Mouse (Mus musculus): ENCODE data around the gene Lifr. TPM values are rescaled to one million over a fixed set of nuclear protein-coding genes. Genes with fewer than 3 reads are reported as not detected.

Lifr gene
- total RNA-seq (2014; rRNA removed; ENCODE audit: low replicate concordance) (24.0 and 34.9 TPM in 2 replicates), polyA plus RNA-seq (2015; fragmentation: Nextera tagmentation; extraction: Ambion mirVana) (14.9 and 15.1 TPM in 2 replicates)

DNA sequence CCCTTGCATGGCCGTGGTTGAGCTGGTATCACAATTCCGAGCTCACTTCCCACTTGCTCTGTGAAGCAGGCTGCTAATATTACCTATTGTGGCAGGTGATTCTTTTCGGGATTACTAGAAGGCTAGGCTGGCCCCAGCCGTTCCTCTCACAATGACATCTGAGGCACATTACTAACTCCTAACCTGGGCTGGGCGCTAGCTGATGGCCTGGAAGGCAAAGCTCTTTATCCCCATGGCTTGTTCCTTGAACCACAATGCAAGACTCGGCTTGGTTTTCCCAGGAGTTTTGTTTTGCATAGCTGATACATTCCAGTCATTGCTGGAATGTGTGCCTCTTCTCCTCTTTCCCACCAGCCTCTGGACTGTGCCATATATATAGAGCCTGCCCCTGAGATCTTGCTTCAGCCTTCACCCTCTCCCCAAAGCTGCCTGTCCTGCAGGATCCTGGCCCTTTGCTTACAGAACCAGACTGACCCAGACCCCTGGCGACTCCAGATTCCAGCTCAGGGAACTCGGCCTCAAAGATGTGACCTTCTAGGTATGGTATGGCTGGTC, at the start of gene Lifr:
Lifr (plus strand) TSS at position 404 of the 555 bp plus-strand sequence.
- no peak within 1 kb of the TSS for H3K27ac ChIP-seq (ENCODE audit: low read depth)
- DNase-seq (ENCODE audit: low spot score) (no peak), ATAC-seq (ENCODE audit: insufficient read depth, low read depth) (no peak)
- no peaks in the 10 kb centered on the region for H3K36me3 ChIP-seq (replicated peaks; ENCODE audit: control insufficient read depth, insufficient read depth, low read length)
- no peak within 1 kb of the TSS for H3K9ac ChIP-seq (replicated peaks; ENCODE audit: low read depth, low read length)
- WGBS: 65% methylated on average over 8 of the region's 8 CpGs
- H3K4me2 ChIP-seq (ENCODE audit: low read depth, low read length): no peak within 1 kb of the TSS
- TF ChIP-seq CTCF (IDR thresholded peaks at IDR 0.05; ENCODE audit: low read depth) (no peak), EP300 (IDR thresholded peaks at IDR 0.05; ENCODE audit: low read depth) (no peak)
- H3K4me1 ChIP-seq (ENCODE audit: control insufficient read depth, insufficient read depth): peaks cover 27% of the 10 kb centered on the region
- no peaks in the 10 kb centered on the region for H3K27me3 ChIP-seq (ENCODE audit: control insufficient read depth, insufficient read depth, low read length)
- no peak within 1 kb of the TSS for H3K4me3 ChIP-seq (ENCODE audit: low read depth, low read length)
- H3K9me3 ChIP-seq (replicated peaks; ENCODE audit: control insufficient read depth, low read length): no peaks in the 10 kb centered on the region

GRCm38 (mm10) chr15:7044081-7044749, 46.2 kb upstream of the Lifr start:
- Histone ChIP-seq H3K27me3 (ENCODE audit: control insufficient read depth, insufficient read depth, low read length) (no peaks in the 10 kb centered on the region), H3K4me2 (ENCODE audit: low read depth, low read length) (no peak overlapping the region), H3K4me1 (ENCODE audit: control insufficient read depth, insufficient read depth) (peaks cover 17% of the 10 kb centered on the region; the same call in 1 of the 2 replicates), H3K27ac (ENCODE audit: low read depth) (no peak overlapping the region), H3K36me3 (replicated peaks; ENCODE audit: control insufficient read depth, insufficient read depth, low read length) (no peaks in the 10 kb centered on the region), H3K9me3 (replicated peaks; ENCODE audit: control insufficient read depth, low read length) (no peaks in the 10 kb centered on the region), H3K4me3 (ENCODE audit: low read depth, low read length) (no peak overlapping the region), H3K9ac (replicated peaks; ENCODE audit: low read depth, low read length) (no peak overlapping the region)
- DNase-seq (ENCODE audit: low spot score) (peak; percentile 55), ATAC-seq (ENCODE audit: insufficient read depth, low read depth) (0 out of 2 replicates have a peak, but pooled peaks have one; percentile 20)
- TF ChIP-seq EP300 (IDR thresholded peaks at IDR 0.05; ENCODE audit: low read depth) (no peak), CTCF (IDR thresholded peaks at IDR 0.05; ENCODE audit: low read depth) (no peak)
- WGBS: 39% methylated on average over 11 of the region's 11 CpGs

- no peak overlapping the region for H3K4me2 ChIP-seq (ENCODE audit: low read depth, low read length)
- ATAC-seq (ENCODE audit: insufficient read depth, low read depth) (no peak), DNase-seq (ENCODE audit: low spot score) (no peak)
- no peak overlapping the region for H3K4me3 ChIP-seq (ENCODE audit: low read depth, low read length)
- no peaks in the 10 kb centered on the region for H3K27me3 ChIP-seq (ENCODE audit: control insufficient read depth, insufficient read depth, low read length)
- no peak for TF ChIP-seq EP300 (IDR thresholded peaks at IDR 0.05; ENCODE audit: low read depth)
- 91% methylated on average over 4 of the region's 4 CpGs for WGBS
- peaks cover 17% of the 10 kb centered on the region; the same call in 1 of the 2 replicates for H3K4me1 ChIP-seq (ENCODE audit: control insufficient read depth, insufficient read depth)
- no peaks in the 10 kb centered on the region for H3K36me3 ChIP-seq (replicated peaks; ENCODE audit: control insufficient read depth, insufficient read depth, low read length)
- no peak overlapping the region for H3K27ac ChIP-seq (ENCODE audit: low read depth)
- no peaks in the 10 kb centered on the region for H3K9me3 ChIP-seq (replicated peaks; ENCODE audit: control insufficient read depth, low read length)
- no peak overlapping the region for H3K9ac ChIP-seq (replicated peaks; ENCODE audit: low read depth, low read length)
These were observed 45.4 kb upstream of the Lifr start for GRCm38 (mm10) chr15:7045056-7045455.

GRCm38 (mm10) chr15:7047931-7048330, 42.5 kb upstream of the Lifr start:
- H3K4me2 ChIP-seq (ENCODE audit: low read depth, low read length): no peak overlapping the region
- 32% methylated on average over 3 of the region's 3 CpGs for WGBS
- TF ChIP-seq EP300 (IDR thresholded peaks at IDR 0.05; ENCODE audit: low read depth) (no peak), CTCF (IDR thresholded peaks at IDR 0.05; ENCODE audit: low read depth) (no peak)
- H3K27me3 ChIP-seq (ENCODE audit: control insufficient read depth, insufficient read depth, low read length): no peaks in the 10 kb centered on the region
- DNase-seq (ENCODE audit: low spot score): no peak
- no peak overlapping the region for H3K4me3 ChIP-seq (ENCODE audit: low read depth, low read length)
- no peaks in the 10 kb centered on the region for H3K36me3 ChIP-seq (replicated peaks; ENCODE audit: control insufficient read depth, insufficient read depth, low read length)
- no peak overlapping the region for H3K27ac ChIP-seq (ENCODE audit: low read depth)
- no peak overlapping the region for H3K9ac ChIP-seq (replicated peaks; ENCODE audit: low read depth, low read length)
- H3K4me1 ChIP-seq (ENCODE audit: control insufficient read depth, insufficient read depth): peaks cover 17% of the 10 kb centered on the region; the same call in 1 of the 2 replicates
- peak; percentile 27; the same call in 1 of the 2 replicates for ATAC-seq (ENCODE audit: insufficient read depth, low read depth)
- no peaks in the 10 kb centered on the region for H3K9me3 ChIP-seq (replicated peaks; ENCODE audit: control insufficient read depth, low read length)

DNA sequence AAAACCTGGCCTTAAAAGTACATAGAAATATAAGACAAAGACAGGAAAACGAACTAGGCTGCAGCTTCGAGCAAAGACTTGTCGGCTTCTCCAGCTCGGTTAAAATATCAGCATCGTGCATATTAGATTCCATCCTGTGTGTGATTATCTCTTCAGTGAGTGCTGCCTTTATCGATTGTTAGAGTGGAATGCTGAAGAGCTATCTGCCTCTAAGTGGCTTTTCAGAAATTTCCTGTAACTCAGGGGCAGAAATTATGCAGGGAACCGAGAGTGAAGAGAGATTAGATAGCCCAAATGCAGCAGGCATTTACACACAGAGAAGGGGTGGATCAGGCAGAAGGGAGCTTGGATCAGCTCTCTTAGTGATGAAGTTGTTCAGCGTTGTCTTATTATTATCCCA, 41.5 kb upstream of the Lifr start:
- Histone ChIP-seq H3K27ac (ENCODE audit: low read depth) (no peak overlapping the region), H3K9me3 (replicated peaks; ENCODE audit: control insufficient read depth, low read length) (no peaks in the 10 kb centered on the region), H3K4me3 (ENCODE audit: low read depth, low read length) (no peak overlapping the region), H3K4me1 (ENCODE audit: control insufficient read depth, insufficient read depth) (peaks cover 17% of the 10 kb centered on the region; the same call in 1 of the 2 replicates), H3K36me3 (replicated peaks; ENCODE audit: control insufficient read depth, insufficient read depth, low read length) (no peaks in the 10 kb centered on the region), H3K4me2 (ENCODE audit: low read depth, low read length) (no peak overlapping the region), H3K9ac (replicated peaks; ENCODE audit: low read depth, low read length) (no peak overlapping the region), H3K27me3 (ENCODE audit: control insufficient read depth, insufficient read depth, low read length) (no peaks in the 10 kb centered on the region)
- DNase-seq (ENCODE audit: low spot score) (no peak), ATAC-seq (ENCODE audit: insufficient read depth, low read depth) (no peak)
- TF ChIP-seq EP300 (IDR thresholded peaks at IDR 0.05; ENCODE audit: low read depth): 0 out of 2 replicates have a peak, but pooled peaks have one; percentile 45
- TF ChIP-seq CTCF (IDR thresholded peaks at IDR 0.05; ENCODE audit: low read depth): no peak
- 7% methylated on average over 8 of the region's 8 CpGs for WGBS
